Mouse (Mus musculus) limb, embryonic 13.5 days (tissue): Measurements from ENCODE around the gene 2410004B18Rik. TPM values are rescaled to one million over a fixed set of nuclear protein-coding genes. Genes with fewer than 3 reads are reported as not detected.
A peak's percentile ranks its signal among the peaks of the same experiment; 100 is the strongest.

ENCODE experiments used
- ATAC-seq: fragments of 200-750 bp; cut with Nextera tagmentation; 2 replicates; pipeline ENCODE4 v1.8.0; 2017; ENCODE audit warnings: low read depth, moderate number of reproducible peaks, moderate TSS enrichment; ENCODE audit not compliant: low FRiP score
- H3K27ac ChIP-seq: fragments of 300-500 bp; sonication (generic); 2 replicates; pipeline ENCODE4 v1.5.1; 2015; ENCODE audit warnings: inconsistent platforms, mild to moderate bottlenecking, moderate library complexity
- H3K27me3 ChIP-seq: fragments of 300-500 bp; sonication (generic); 2 replicates; pipeline ENCODE4 v1.6.1; 2015; ENCODE audit warnings: mild to moderate bottlenecking, inconsistent platforms
- H3K36me3 ChIP-seq: fragments of 300-500 bp; sonication (generic); 2 replicates; pipeline ENCODE4 v1.6.1; 2015; ENCODE audit warnings: inconsistent platforms, mild to moderate bottlenecking, moderate library complexity
- H3K4me1 ChIP-seq: fragments of 300-500 bp; sonication (generic); 2 replicates; pipeline ENCODE4 v1.6.1; 2015; ENCODE audit warnings: inconsistent platforms
- H3K4me2 ChIP-seq: fragments of 300-500 bp; sonication (generic); replicated peaks from 2 replicates; pipeline ENCODE4 v1.6.1; 2015; ENCODE audit warnings: inconsistent platforms, mild to moderate bottlenecking, moderate library complexity
- H3K4me3 ChIP-seq: fragments of 300-500 bp; sonication (generic); 2 replicates; pipeline ENCODE4 v1.5.1; 2015; ENCODE audit warnings: moderate library complexity, mild to moderate bottlenecking, inconsistent platforms
- H3K9ac ChIP-seq: fragments of 300-500 bp; sonication (generic); 2 replicates; pipeline ENCODE4 v1.6.1; 2015; ENCODE audit warnings: mild to moderate bottlenecking, inconsistent platforms
- H3K9me3 ChIP-seq: fragments of 300-500 bp; sonication (generic); 2 replicates; pipeline ENCODE4 v1.6.1; 2016; ENCODE audit warnings: inconsistent platforms
- WGBS: fragments of 180-500 bp; shearing (Covaris S2); methylation state at CpG from one replicate; pipeline ENCODE4 v1.1.7; 2015; 5-methylcytosine and 5-hydroxymethylcytosine counted together
- polyA plus RNA-seq: library from polyadenylated mRNA; unstranded; fragments of >200 nt; fragmentation: Nextera tagmentation; extraction: Ambion mirVana; gene quantifications from 2 replicates; pipeline ENCODE4 v1.2.1, GENCODE M21; 2015

The 2410004B18Rik gene
- polyA plus RNA-seq: 48.6 and 51.3 TPM in 2 replicates

DNA sequence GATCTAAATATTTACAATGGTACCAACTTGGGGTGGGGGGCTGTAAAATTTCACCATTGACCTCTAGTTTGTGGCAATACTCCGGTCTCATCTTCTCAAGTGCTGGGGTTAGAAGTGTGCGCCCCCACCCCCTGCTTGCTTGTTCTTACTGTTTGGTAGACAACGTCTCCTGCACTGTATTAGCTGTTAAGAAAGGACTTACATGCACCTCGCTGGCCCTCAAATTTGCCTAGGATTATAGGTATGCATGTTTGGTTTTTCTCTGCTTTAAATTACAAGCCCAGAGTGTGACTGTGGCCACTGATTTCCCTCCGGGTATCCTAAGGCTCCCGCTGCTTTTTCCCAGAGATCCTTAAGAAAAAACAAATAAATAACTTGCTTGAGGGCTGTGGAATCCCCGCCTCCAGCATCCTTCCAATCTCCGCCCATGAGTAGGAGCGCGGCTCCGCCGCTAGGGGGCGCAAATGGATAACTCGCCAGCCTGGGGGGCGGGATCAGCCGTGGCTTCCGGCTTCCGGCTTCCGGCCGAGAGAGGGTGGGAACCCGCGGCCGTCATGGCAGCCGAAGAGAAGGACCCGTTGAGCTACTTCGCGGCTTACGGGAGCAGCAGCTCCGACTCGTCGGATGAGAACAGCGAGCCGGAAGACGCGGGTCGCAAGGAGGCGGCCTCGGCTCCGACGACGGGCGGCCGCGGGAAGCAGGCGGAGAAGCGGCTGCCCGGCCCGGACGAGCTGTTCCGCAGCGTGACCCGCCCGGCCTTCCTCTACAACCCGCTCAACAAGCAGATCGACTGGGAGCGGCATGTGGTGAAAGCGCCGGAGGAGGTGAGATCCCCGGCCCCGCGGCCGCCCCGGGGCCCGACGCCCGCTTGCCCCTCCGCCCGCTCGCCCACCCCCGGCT lies at the start of gene 2410004B18Rik:
Gene 2410004B18Rik (plus strand): TSS at position 510 of the 900 bp plus-strand sequence.
- Histone ChIP-seq H3K27ac (peak within 1 kb of the TSS; percentile 58; the same call in 1 of the 2 replicates), H3K4me1 (peaks cover 31% of the 10 kb centered on the region), H3K36me3 (peaks cover 35% of the 10 kb centered on the region), H3K9me3 (no peaks in the 10 kb centered on the region), H3K9ac (peak within 1 kb of the TSS; percentile 97), H3K27me3 (no peaks in the 10 kb centered on the region), H3K4me2 (peak within 1 kb of the TSS; percentile 71), H3K4me3 (peak within 1 kb of the TSS; percentile 99)
- ATAC-seq: peak; percentile 92
- WGBS: 1% methylated on average over 59 of the region's 70 CpGs

DNA sequence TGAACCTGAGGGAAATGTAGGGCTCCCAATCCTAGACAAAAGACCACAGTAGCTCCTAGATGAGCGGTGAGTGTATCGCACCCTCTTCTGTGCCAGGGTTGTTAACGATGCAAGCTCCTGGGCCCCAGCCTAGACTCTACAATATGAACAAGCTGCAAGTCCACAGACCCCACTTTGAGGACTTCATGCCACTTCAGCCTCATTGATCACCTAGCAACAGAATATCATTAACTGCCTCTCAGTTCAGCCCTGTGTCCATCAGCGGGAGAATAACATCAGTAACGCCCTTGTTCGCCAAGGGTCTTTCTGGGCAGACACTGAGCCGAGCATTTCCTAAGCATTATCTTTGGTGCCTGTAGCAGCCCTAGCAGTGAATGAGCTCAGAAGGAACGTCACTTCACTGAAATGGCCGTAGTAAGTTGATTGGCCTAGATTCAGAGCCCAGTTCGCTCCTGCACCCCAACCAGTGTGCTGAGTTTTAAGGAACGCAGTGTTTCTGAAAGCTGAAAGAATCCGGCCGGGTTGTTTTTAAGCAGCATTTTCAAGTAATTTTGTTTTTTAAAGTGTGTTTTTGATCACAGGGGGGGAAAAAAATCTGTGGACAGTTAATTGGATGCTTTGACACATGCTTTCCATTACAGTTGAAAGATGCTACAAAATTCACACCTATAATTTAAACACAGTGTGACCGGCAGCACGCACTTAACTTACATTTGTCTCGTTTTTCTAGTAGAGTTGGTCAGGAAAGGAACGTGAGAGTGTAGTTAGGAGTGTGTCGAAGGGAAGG lies 47.3 kb upstream of the 2410004B18Rik start:
- Histone ChIP-seq H3K9ac (no peak overlapping the region), H3K9me3 (no peaks in the 10 kb centered on the region), H3K4me1 (peaks cover 17% of the 10 kb centered on the region), H3K36me3 (peaks cover 6% of the 10 kb centered on the region; the same call in 1 of the 2 replicates), H3K4me3 (no peak overlapping the region), H3K27me3 (peaks cover 5% of the 10 kb centered on the region; the same call in 1 of the 2 replicates), H3K27ac (no peak overlapping the region), H3K4me2 (no peak overlapping the region)
- ATAC-seq: no peak
- WGBS: 58% methylated on average over 18 of the region's 18 CpGs

DNA sequence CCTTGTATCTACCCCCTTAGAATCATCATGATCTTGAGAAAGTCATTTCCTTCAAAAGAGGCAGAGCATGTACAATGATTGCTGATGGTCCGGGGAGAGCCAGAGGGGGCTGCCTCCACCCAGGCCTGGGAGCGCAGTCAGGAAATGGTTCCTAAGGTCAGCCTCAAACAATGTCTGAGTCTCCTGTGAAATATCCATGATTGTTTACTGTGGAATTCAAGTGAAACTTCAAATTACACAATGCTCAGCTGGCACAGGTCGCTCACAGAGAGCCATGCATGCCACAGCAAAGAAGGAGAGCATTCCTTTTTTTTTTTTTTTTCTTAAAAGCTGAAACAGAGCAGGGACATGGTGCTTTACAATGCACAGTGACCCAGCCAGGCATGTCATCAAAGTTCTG lies 45.4 kb upstream of the 2410004B18Rik start:
- H3K4me1 ChIP-seq: peaks cover 9% of the 10 kb centered on the region; the same call in 1 of the 2 replicates
- H3K9ac ChIP-seq: no peak overlapping the region
- H3K9me3 ChIP-seq: no peaks in the 10 kb centered on the region
- no peak overlapping the region for H3K4me2 ChIP-seq
- H3K36me3 ChIP-seq: peaks cover 6% of the 10 kb centered on the region; the same call in 1 of the 2 replicates
- H3K27ac ChIP-seq: no peak overlapping the region
- H3K27me3 ChIP-seq: peaks cover 5% of the 10 kb centered on the region; the same call in 1 of the 2 replicates
- 82% methylated on average over 3 of the region's 3 CpGs for WGBS
- no peak for ATAC-seq
- no peak overlapping the region for H3K4me3 ChIP-seq

DNA sequence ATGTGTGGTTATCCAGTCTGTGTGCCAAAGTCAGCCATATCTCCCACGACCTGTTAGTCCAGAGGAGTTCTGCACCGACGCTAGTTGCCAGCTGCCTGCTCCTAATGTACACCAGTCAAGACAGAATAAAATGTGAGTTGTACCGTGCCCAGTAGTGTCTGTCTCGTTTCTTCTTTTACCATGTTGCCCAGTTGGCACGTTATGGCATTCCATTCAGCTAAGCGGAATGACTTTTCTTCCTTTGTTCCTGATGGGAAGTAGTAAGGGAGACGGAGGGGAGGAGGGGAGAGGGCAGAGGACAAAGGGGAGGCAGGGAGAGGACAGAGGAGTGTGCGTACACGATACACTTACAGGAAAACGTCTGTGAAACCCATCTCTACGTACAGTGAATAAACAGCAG lies 43.7 kb upstream of the 2410004B18Rik start:
- peaks cover 6% of the 10 kb centered on the region; the same call in 1 of the 2 replicates for H3K36me3 ChIP-seq

DNA sequence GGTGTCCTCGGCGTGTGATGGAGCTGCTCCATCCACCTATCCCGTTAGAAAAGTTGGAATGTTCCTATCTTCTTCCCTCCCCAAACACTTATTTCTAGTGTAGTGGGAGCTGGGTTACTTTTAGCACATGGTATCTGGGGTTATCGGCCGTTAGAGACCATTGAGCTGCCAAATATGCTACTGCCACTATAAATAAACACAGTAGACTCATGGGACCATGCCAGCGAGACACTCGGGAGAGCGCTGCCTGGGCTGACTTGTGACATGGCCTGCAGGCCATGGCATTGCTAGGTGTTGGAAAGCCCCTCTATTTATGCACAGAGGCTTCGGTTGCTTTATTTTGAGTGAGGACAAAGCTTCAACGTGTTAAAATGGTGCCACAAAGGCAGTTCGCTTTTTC lies 40.1 kb upstream of the 2410004B18Rik start:
- Histone ChIP-seq H3K4me1 (no peaks in the 10 kb centered on the region), H3K9ac (no peak overlapping the region), H3K27ac (no peak overlapping the region), H3K27me3 (no peaks in the 10 kb centered on the region), H3K4me3 (no peak overlapping the region), H3K9me3 (no peaks in the 10 kb centered on the region), H3K36me3 (no peaks in the 10 kb centered on the region), H3K4me2 (no peak overlapping the region)
- 81% methylated on average over 11 of the region's 11 CpGs for WGBS
- no peak for ATAC-seq

More for the DNA sequence above, 43.7 kb upstream of the 2410004B18Rik start:
- WGBS: 74% methylated on average over 12 of the region's 12 CpGs
- H3K27ac ChIP-seq: no peak overlapping the region
- H3K4me1 ChIP-seq: peaks cover 9% of the 10 kb centered on the region; the same call in 1 of the 2 replicates
- no peak overlapping the region for H3K9ac ChIP-seq
- H3K9me3 ChIP-seq: no peaks in the 10 kb centered on the region
- no peak overlapping the region for H3K4me2 ChIP-seq
- ATAC-seq: no peak
- peaks cover 5% of the 10 kb centered on the region; the same call in 1 of the 2 replicates for H3K27me3 ChIP-seq
- H3K4me3 ChIP-seq: no peak overlapping the region

DNA sequence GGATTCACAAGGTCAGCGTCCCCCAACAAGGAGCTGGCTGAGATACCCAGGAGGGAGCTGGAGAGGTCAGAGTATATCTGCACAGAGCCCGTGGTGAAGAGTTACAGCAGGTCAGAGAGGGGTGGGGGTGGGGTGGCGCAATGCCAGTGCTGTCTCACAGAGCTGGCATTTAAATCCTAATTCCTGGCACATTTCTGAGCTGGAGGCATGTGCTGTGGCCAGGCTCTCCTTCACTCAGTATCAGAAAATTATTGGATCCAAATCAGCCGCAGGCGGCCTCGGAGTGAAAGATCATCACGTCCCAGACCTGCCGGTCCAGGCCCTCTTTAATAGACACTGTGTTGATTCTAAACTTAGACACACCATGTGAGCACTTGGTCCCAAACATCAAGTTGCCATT lies 38.0 kb upstream of the 2410004B18Rik start:
- H3K27ac ChIP-seq: no peak overlapping the region
- H3K4me1 ChIP-seq: no peaks in the 10 kb centered on the region
- no peak overlapping the region for H3K9ac ChIP-seq
- H3K9me3 ChIP-seq: no peaks in the 10 kb centered on the region
- 78% methylated on average over 8 of the region's 8 CpGs for WGBS
- H3K4me2 ChIP-seq: no peak overlapping the region
- no peaks in the 10 kb centered on the region for H3K36me3 ChIP-seq
- H3K27me3 ChIP-seq: no peaks in the 10 kb centered on the region
- ATAC-seq: no peak
- no peak overlapping the region for H3K4me3 ChIP-seq

DNA sequence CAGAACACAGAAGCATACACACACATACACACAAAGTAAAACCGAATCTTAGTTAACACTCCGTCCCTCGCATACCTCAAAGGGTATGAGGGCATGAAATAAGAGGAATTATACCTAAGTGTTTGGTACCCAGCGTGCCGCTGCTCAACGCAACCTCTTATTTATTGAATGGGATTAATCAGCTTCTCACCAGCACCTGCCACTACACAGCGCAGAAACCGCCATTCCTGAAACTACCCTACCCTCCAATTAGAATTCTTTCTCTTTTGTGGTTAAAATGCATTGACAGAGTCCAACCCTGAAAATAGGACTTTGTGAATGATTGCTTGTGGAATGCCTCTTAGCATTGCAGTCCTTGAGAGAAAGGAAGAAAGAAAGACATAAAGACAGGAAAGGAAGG lies 34.3 kb upstream of the 2410004B18Rik start:
- Histone ChIP-seq H3K4me2 (no peak overlapping the region), H3K9me3 (no peaks in the 10 kb centered on the region), H3K36me3 (no peaks in the 10 kb centered on the region), H3K9ac (no peak overlapping the region), H3K4me3 (no peak overlapping the region), H3K27ac (no peak overlapping the region), H3K4me1 (0 out of 2 replicates have a peak, but pooled peaks cover 5% of the 10 kb centered on the region), H3K27me3 (no peaks in the 10 kb centered on the region)
- 85% methylated on average over 8 of the region's 8 CpGs for WGBS
- ATAC-seq: no peak

DNA sequence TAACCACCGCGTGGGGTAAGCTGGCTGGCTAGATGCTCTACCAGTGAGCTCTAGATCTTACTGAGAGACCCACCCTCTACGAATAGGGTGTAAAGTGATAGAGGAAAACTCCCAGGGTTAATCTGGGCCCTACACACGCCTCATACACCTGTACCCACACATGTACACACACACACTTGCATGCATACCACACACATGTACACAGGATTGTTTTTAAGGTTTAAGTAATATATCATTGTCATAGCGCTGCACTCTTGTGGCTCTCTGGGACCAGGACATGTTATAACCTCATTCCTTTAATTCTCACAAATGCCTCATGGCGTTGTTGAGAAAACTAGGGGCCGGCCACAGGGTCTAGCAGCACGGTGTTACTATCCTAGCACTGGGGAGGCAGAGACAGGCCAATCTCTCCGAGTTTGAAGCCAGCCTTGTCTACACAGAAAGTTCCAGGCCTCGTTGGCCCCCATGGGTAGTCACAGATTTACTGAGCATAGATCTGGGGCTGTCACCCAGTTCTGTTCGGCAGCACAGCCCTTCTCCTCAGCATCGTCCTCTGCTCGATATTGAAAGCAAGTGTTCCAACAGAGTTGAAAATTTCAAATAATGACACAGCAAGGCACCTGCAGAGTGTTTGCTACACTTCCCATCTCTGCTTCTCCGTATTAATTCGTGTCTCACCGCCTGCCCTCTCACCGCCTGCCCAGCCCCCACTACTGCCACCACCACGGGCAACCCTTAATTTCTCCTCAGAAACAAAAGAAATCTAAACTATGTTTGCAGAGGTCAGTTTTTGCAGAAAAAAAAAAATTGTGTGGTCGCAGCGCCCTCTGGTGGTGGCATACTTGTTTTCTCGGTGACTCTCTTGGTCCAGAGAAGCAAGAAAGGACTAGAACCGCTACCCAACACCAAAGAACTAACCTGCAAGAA lies 32.7 kb upstream of the 2410004B18Rik start:
- 51% methylated on average over 22 of the region's 22 CpGs for WGBS
- no peak overlapping the region for H3K4me3 ChIP-seq
- H3K36me3 ChIP-seq: no peaks in the 10 kb centered on the region
- H3K4me2 ChIP-seq: peak overlapping the region; percentile 53
- H3K9me3 ChIP-seq: no peaks in the 10 kb centered on the region
- H3K27me3 ChIP-seq: no peaks in the 10 kb centered on the region
- no peak overlapping the region for H3K9ac ChIP-seq
- peak; percentile 29; the same call in 1 of the 2 replicates for ATAC-seq
- H3K27ac ChIP-seq: no peak overlapping the region
- 0 out of 2 replicates have a peak, but pooled peaks cover 5% of the 10 kb centered on the region for H3K4me1 ChIP-seq

DNA sequence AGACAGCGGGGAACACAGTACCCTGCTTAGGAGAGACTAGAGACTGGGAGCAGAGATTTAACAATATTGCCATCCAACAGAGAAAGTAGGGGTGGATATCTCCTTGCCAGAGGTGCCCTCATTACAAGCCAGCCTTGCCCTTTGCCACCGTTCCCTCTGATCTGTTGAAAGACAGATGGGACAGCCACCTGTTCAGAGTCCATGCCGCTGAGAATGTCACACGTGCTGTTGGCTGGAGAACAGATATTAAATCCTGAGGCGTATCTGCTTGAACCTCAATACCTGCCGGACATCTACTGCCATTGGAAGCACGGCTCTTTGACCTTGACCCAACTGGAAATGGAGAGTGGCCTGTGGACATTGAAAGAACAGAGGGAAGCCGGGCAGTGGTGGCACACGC lies 31.2 kb upstream of the 2410004B18Rik start:
- Histone ChIP-seq H3K9ac (no peak overlapping the region), H3K4me2 (no peak overlapping the region), H3K27me3 (no peaks in the 10 kb centered on the region), H3K36me3 (no peaks in the 10 kb centered on the region), H3K4me3 (no peak overlapping the region), H3K27ac (no peak overlapping the region), H3K9me3 (no peaks in the 10 kb centered on the region), H3K4me1 (0 out of 2 replicates have a peak, but pooled peaks cover 5% of the 10 kb centered on the region)
- WGBS: 88% methylated on average over 9 of the region's 9 CpGs
- no peak for ATAC-seq

DNA sequence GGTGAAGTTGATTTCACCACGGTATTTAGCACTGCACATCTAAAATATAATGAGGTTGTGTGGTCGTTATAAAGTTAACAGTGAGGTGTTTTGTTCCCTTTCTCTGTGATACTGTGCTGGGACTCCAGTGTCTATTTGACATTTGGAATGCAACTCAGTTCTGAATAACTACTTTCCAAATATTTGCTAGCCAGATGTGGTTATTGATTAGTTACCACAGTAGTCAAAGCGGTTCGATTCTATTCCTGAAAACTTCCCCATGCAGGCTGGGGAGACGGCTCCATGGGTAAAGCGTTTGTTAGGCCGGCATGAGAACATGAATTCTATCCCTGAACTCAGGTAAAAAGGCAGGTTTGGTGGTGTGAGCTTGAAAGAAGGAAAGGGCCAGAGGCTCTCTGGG lies 25.3 kb upstream of the 2410004B18Rik start:
- H3K27ac ChIP-seq: no peak overlapping the region
- H3K27me3 ChIP-seq: no peaks in the 10 kb centered on the region
- H3K4me1 ChIP-seq: no peaks in the 10 kb centered on the region
- no peak overlapping the region for H3K4me2 ChIP-seq
- H3K9ac ChIP-seq: no peak overlapping the region
- 72% methylated on average over 7 of the region's 7 CpGs for WGBS
- ATAC-seq: no peak
- no peaks in the 10 kb centered on the region for H3K9me3 ChIP-seq
- H3K36me3 ChIP-seq: no peaks in the 10 kb centered on the region
- H3K4me3 ChIP-seq: no peak overlapping the region

DNA sequence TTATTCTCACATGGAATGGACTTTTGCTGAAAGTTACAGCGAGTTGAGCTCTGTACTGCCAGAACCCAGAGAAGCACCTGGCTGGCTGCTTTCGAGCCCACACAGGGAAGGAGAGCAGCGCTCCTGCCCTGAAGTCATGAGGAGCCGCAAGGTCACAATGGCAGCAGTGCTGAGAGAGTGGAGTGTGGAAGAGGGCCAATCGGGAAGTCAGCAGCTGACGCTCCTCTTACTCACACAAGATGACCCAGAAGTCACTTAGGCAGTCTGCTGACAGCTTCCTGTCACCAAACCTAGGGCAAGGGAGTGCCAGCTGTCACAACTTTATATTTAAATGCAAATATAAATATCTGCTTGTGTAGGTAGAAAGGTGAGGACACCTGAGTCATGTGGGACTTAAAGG lies 24.6 kb upstream of the 2410004B18Rik start:
- H3K27me3 ChIP-seq: no peaks in the 10 kb centered on the region
- no peak overlapping the region for H3K4me3 ChIP-seq
- no peaks in the 10 kb centered on the region for H3K36me3 ChIP-seq
- H3K4me2 ChIP-seq: no peak overlapping the region
- WGBS: 89% methylated on average over 6 of the region's 6 CpGs
- no peak overlapping the region for H3K27ac ChIP-seq
- H3K9me3 ChIP-seq: peaks cover 2% of the 10 kb centered on the region
- no peak overlapping the region for H3K9ac ChIP-seq
- no peaks in the 10 kb centered on the region for H3K4me1 ChIP-seq
- no peak for ATAC-seq
